In genomic region chr8:105542808-105543207, GRCm38 (mm10) we compare ENCODE assay signal across 24 mouse cellular contexts. TPM values are rescaled to one million over a fixed set of nuclear protein-coding genes. Genes with fewer than 3 reads are reported as not detected.
A peak's percentile ranks its signal among the peaks of the same experiment; 100 is the strongest.
DNase-seq lines count a peak whose midpoint lies in the region; ATAC-seq and TF ChIP-seq lines count a peak whose summit lies in the region.
"Had no signal": no experiment of that assay in that cellular context is flagged by ENCODE, and none has a peak within 500 bp of the region (broad histone marks: within the 10 kb centered on the region; RNA-seq: fewer than 3 reads in every experiment).

No protein-coding gene starts in this region.

- H3K36me3 ChIP-seq in liver, embryonic 11.5 days (ENCODE audit: control insufficient read depth, insufficient read depth, low read length): peaks cover 5% of the 10 kb centered on the region; the same call in 1 of the 2 replicates
- peaks cover 12% of the 10 kb centered on the region for H3K36me3 ChIP-seq in liver, embryonic 16.5 days (ENCODE audit: control insufficient read depth, insufficient read depth)
- peaks cover 19% of the 10 kb centered on the region for H3K36me3 ChIP-seq in hindbrain, embryonic 12.5 days

- WGBS in liver, embryonic 11.5 days: 73% methylated on average over 2 of the region's 2 CpGs
- WGBS in liver, embryonic 16.5 days (ENCODE audit: insufficient replicate concordance): 59% methylated on average over 2 of the region's 2 CpGs
- WGBS in hindbrain, embryonic 12.5 days: 92% methylated on average over 2 of the region's 2 CpGs

- no peak for TF ChIP-seq CTCF in gastrocnemius, adult 2 months (IDR thresholded peaks at IDR 0.05)

- no peak overlapping the region for H3K9ac ChIP-seq in liver, embryonic 11.5 days (ENCODE audit: low read depth, low read length)
- H3K9ac ChIP-seq in liver, embryonic 16.5 days (ENCODE audit: low read depth, low read length): no peak overlapping the region
- no peak overlapping the region for H3K9ac ChIP-seq in hindbrain, embryonic 12.5 days
- H3K9ac ChIP-seq: embryonic facial prominence, embryonic 12.5 days; forebrain, embryonic 15.5 days; hindbrain, embryonic 13.5 days had no signal

- H3K27ac ChIP-seq in gastrocnemius, adult 2 months: peak overlapping the region; percentile 78
- H3K27ac ChIP-seq in liver, embryonic 11.5 days (ENCODE audit: low read depth, low read length): peak overlapping the region; percentile 59
- H3K27ac ChIP-seq in liver, embryonic 16.5 days (ENCODE audit: low read length): peak overlapping the region; percentile 72
- no peak overlapping the region for H3K27ac ChIP-seq in hindbrain, embryonic 12.5 days
- H3K27ac ChIP-seq: embryonic facial prominence, embryonic 12.5 days; forebrain, embryonic 15.5 days; heart, embryonic 10.5 days; hindbrain, embryonic 13.5 days; hindbrain, postnatal 0 days had no signal

- no peaks in the 10 kb centered on the region for H3K9me3 ChIP-seq in liver, embryonic 11.5 days (ENCODE audit: control insufficient read depth, low read length)
- no peaks in the 10 kb centered on the region for H3K9me3 ChIP-seq in liver, embryonic 16.5 days (replicated peaks; ENCODE audit: control insufficient read depth, low read length)
- H3K9me3 ChIP-seq in hindbrain, embryonic 12.5 days (replicated peaks): no peaks in the 10 kb centered on the region
- H3K9me3 ChIP-seq: embryonic facial prominence, embryonic 12.5 days; forebrain, embryonic 15.5 days; G1E; heart, embryonic 10.5 days; hindbrain, embryonic 13.5 days had no signal

- intact Hi-C loops in gastrocnemius, adult 2 months (cut with DNase I): no loop called here
- intact Hi-C loops in gastrocnemius, postnatal 14 days (cut with DNase I; ENCODE audit: low total_unique reads): no loop called here

- no peaks in the 10 kb centered on the region for H3K27me3 ChIP-seq in liver, embryonic 11.5 days (replicated peaks; ENCODE audit: control insufficient read depth, insufficient read depth, low read length)
- no peaks in the 10 kb centered on the region for H3K27me3 ChIP-seq in liver, embryonic 16.5 days (ENCODE audit: control insufficient read depth, insufficient read depth, low read depth, low read length)
- no peaks in the 10 kb centered on the region for H3K27me3 ChIP-seq in hindbrain, embryonic 12.5 days
- H3K27me3 ChIP-seq: embryonic facial prominence, embryonic 12.5 days; forebrain, embryonic 15.5 days; hindbrain, embryonic 13.5 days; Patski had no signal

- H3K4me2 ChIP-seq in liver, embryonic 11.5 days: peak overlapping the region; percentile 56
- H3K4me2 ChIP-seq in liver, embryonic 16.5 days (ENCODE audit: low read depth, low read length): peak overlapping the region; percentile 45
- H3K4me2 ChIP-seq in hindbrain, embryonic 12.5 days (replicated peaks): no peak overlapping the region
- H3K4me2 ChIP-seq: embryonic facial prominence, embryonic 12.5 days; forebrain, embryonic 15.5 days; hindbrain, embryonic 13.5 days had no signal

- H3K4me1 ChIP-seq in liver, embryonic 11.5 days (replicated peaks; ENCODE audit: control insufficient read depth, insufficient read depth, low read length): peaks cover 42% of the 10 kb centered on the region
- H3K4me1 ChIP-seq in liver, embryonic 16.5 days (ENCODE audit: control insufficient read depth, low read depth, low read length): peaks cover 51% of the 10 kb centered on the region
- peaks cover 6% of the 10 kb centered on the region; the same call in 1 of the 2 replicates for H3K4me1 ChIP-seq in hindbrain, embryonic 12.5 days

- H3K4me3 ChIP-seq in gastrocnemius, adult 2 months: no peak overlapping the region
- H3K4me3 ChIP-seq in liver, embryonic 11.5 days (ENCODE audit: low read depth, low read length): no peak overlapping the region
- H3K4me3 ChIP-seq in liver, embryonic 16.5 days (ENCODE audit: low read depth, low read length): no peak overlapping the region
- no peak overlapping the region for H3K4me3 ChIP-seq in hindbrain, embryonic 12.5 days
- H3K4me3 ChIP-seq: embryonic facial prominence, embryonic 12.5 days; forebrain, embryonic 15.5 days; heart, embryonic 10.5 days; hindbrain, embryonic 13.5 days had no signal

- 0 out of 2 replicates have a peak, but pooled peaks have one; percentile 37 for ATAC-seq in liver, embryonic 11.5 days (replicated peaks; ENCODE audit: low FRiP score)
- ATAC-seq in liver, embryonic 16.5 days (ENCODE audit: low read depth): peak; percentile 46; the same call in 1 of the 2 replicates
- no peak for ATAC-seq in hindbrain, embryonic 12.5 days (ENCODE audit: low FRiP score)
- ATAC-seq: activated CD4-positive, CD25-positive, alpha-beta regulatory T cell, adult 4 months; CD4-positive, CD25-positive, alpha-beta regulatory T cell, adult 4 months; forebrain, embryonic 15.5 days; hindbrain, postnatal 0 days; Patski had no signal

- DNase-seq in gastrocnemius, adult 2 months: no peak
- no peak for DNase-seq in gastrocnemius, postnatal 14 days
- DNase-seq in liver, embryonic 11.5 days (ENCODE audit: low spot score): no peak
- DNase-seq in liver: no peak
- DNase-seq in embryo, embryonic 10 days (ENCODE audit: low spot score): no peak
- DNase-seq: adrenal gland, postnatal 14 days; B cell, adult 2 months; cerebellum, adult 11-12 months; cerebellum, adult 9-11 months; gastrocnemius, postnatal 25 days; heart, postnatal 10 days; heart, postnatal 4 days had no signal

RNA-seq across cellular contexts. Expression of gene Atp6v0d1, which starts 23.0 kb away (rescaled TPM):
- total RNA-seq in gastrocnemius, adult 2 months (2021): 10 to 100 TPM; 40.3 to 41.6 TPM
- total RNA-seq in gastrocnemius, postnatal 14 days (2021): 10 to 100 TPM; 43.2 to 44.7 TPM
- polyA plus RNA-seq in liver, embryonic 11.5 days (2014; fragmentation: Nextera tagmentation; extraction: Ambion mirVana): 74.2 and 76.3 TPM in 2 replicates
- polyA plus RNA-seq in liver, embryonic 16.5 days (2015; fragmentation: Nextera tagmentation; extraction: Ambion mirVana): 51.0 and 54.0 TPM in 2 replicates
- 117 and 127 TPM in 2 replicates for polyA plus RNA-seq in hindbrain, embryonic 12.5 days (2016; fragmentation: Nextera tagmentation; extraction: Ambion mirVana)

RNA-seq across cellular contexts. Expression of gene Hsd11b2, which starts 24.3 kb away (rescaled TPM):
- total RNA-seq in gastrocnemius, adult 2 months (2021): not detected
- total RNA-seq in gastrocnemius, postnatal 14 days (2021): 1 to 10 TPM; 1.9 to 2.1 TPM
- 13.8 and 16.4 TPM in 2 replicates for polyA plus RNA-seq in liver, embryonic 11.5 days (2014; fragmentation: Nextera tagmentation; extraction: Ambion mirVana)
- 0.34 and 0.66 TPM in 2 replicates for polyA plus RNA-seq in liver, embryonic 16.5 days (2015; fragmentation: Nextera tagmentation; extraction: Ambion mirVana)
- polyA plus RNA-seq in hindbrain, embryonic 12.5 days (2016; fragmentation: Nextera tagmentation; extraction: Ambion mirVana): 24.2 and 24.7 TPM in 2 replicates
- total RNA-seq: G1E; granulocyte monocyte progenitor cell, adult 5-6 weeks had no signal
- polyA plus RNA-seq: activated CD4-positive, CD25-positive, alpha-beta regulatory T cell, adult 4 months; CD4-positive, CD25-positive, alpha-beta regulatory T cell, adult 4 months; G1E had no signal

RNA-seq across cellular contexts. Expression of gene Zdhhc1, which starts 46.1 kb away (rescaled TPM):
- 10 to 100 TPM in 1 of 2 experiments, 1 to 10 TPM in 1; 9.6 to 11.2 TPM for total RNA-seq in gastrocnemius, adult 2 months (2021)
- 10 to 100 TPM; 10.1 to 11.2 TPM for total RNA-seq in gastrocnemius, postnatal 14 days (2021)
- 6.4 and 8.9 TPM in 2 replicates for polyA plus RNA-seq in liver, embryonic 11.5 days (2014; fragmentation: Nextera tagmentation; extraction: Ambion mirVana)
- polyA plus RNA-seq in liver, embryonic 16.5 days (2015; fragmentation: Nextera tagmentation; extraction: Ambion mirVana): 1.6 and 2.2 TPM in 2 replicates
- 35.8 and 36.1 TPM in 2 replicates for polyA plus RNA-seq in hindbrain, embryonic 12.5 days (2016; fragmentation: Nextera tagmentation; extraction: Ambion mirVana)
